Mouse (Mus musculus): ENCODE results near the gene Sec61a1.

DNA sequence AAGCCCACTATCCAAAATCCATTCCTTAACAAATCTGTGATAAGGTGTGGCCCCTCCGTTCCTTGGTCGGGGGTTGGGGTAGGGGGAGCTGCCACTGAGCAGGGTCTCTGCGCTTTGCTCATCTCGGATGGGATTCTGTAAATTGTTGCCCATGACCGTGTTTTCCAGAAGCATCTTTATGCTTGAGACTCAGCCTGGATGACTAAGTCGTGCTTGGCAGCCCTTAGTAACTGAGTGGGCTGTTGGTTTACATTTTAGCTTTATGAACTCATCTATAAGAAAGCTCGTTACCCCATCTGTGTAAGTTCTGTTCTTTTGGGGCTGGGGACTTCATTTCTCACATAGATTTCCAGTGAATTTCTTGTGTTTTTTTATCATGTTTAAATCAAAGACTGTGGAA lies 29.7 kb downstream of the Sec61a1 start:
- TF ChIP-seq CTCF (IDR thresholded peaks at IDR 0.05; ENCODE audit: insufficient read depth, low read depth, low read length), result no peak
- TF ChIP-seq POLR2A (IDR thresholded peaks at IDR 0.05; ENCODE audit: insufficient read depth, low read depth, low read length), result no peak
